Mouse (Mus musculus): ENCODE results near the gene Glud1.
"Not testable (repeated sequence)": the region's sequence is repeated elsewhere in the genome, so short reads cannot be mapped to it uniquely, and the experiment has no call there.

Glud1 gene

DNA sequence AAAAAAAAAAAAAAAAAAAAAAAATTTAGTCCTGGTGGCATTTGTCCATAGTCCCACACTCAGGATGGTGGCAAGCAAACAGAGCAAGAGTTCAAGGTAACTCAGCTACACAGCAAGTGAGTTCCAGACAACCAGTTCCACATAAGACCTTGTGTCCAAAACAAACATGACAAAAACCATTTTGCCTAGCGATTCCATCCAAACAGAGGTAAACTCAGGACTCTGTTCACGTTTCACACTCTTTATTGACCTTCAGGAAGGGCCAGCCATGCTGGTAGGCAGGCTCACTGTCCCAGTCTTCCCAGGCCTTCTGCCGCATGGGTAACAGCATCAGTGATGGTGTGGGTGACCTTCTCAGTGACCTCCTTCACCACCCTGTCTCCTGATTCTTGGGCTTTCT, 41.1 kb downstream of the Glud1 start:
- no peak for DNase-seq (ENCODE audit: extremely low spot score, low read depth, low spot score)

DNA sequence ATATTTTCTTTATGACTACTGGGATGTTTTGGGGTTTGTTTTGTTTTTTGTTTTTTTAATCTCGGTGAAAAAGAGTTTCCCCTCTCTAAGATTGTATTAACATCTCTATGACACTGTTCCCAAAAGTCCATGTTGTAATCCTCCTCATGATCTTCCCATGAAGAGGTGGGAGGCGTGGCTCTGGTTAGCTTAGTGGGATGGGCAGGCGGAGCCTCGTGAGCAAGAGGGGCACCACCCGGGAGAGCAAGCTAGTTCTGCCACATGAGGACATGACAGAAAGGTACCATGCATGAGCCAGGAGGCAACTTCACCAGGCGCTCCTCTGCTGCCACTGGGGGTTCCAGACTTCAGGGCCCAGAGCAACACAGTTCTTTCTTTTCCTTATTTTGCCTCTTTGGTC, 42.0 kb downstream of the Glud1 start:
- DNase-seq (ENCODE audit: extremely low spot score, low read depth, low spot score), result no peak

DNA sequence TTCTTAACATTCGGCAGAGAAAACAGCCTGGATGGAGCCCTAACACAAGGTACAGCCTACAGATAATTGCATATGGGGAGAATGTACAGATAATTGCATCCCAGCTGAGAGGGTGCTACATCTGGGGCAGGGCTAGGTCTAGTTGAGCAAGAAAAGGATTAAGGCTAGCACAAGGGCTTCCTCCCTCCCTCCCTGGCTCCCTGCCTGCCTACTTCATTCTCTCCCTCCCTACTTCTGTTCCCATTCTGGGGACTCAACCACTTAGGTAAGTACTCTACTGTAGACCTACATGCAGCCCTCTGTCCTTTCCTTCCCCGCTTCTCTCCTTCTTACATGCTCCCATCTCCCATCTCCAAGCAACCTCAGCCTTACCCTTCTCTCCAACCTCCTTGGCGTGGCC, 42.8 kb downstream of the Glud1 start:
- DNase-seq (ENCODE audit: extremely low spot score, low read depth, low spot score), result no peak

DNA sequence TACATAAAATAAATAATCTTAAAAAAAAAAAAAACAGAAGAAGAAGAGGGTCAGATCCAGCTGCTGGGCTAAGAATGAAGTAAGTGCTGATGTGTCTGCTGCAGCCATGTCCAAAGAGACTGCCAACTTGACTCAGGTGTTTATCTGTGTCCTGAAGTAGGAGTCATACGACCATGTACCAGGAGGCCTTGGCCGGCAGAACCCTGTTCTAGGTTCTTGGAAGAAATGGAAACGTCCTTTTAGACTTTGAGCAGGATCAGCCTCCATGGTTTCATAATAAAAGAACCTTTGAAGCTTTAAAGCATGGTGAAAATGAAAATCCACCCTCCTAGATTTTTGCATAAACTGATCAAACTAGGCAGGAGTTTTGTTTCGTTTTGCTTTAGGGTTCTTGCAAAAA, 43.9 kb downstream of the Glud1 start:
- DNase-seq (ENCODE audit: extremely low spot score, low read depth, low spot score), result no peak

DNA sequence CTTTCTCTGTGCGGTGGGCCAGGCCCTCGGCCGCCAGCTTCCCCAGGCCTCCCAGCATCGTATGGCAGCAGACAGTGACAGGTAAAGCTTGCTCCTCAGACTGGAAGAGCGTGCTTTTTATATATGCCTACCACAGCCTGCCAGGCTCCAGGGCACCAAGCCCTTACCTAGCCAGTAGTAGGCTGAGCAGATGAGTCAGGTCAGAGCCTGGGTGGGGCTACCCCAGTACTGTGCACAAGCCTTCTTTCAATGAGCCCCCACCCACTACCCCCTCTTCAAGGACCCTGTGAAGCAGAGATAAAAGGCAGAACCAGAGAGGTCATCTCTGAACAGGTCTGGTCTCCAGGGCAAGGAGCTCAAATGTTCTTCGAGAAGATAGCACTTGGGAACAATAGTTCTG, 44.8 kb downstream of the Glud1 start, which contains the start of gene Fam25c:
TSS of gene Fam25c (minus strand) at position 133 of the 400 bp plus-strand sequence.
- no peak for DNase-seq (ENCODE audit: extremely low spot score, low read depth, low spot score)

DNA sequence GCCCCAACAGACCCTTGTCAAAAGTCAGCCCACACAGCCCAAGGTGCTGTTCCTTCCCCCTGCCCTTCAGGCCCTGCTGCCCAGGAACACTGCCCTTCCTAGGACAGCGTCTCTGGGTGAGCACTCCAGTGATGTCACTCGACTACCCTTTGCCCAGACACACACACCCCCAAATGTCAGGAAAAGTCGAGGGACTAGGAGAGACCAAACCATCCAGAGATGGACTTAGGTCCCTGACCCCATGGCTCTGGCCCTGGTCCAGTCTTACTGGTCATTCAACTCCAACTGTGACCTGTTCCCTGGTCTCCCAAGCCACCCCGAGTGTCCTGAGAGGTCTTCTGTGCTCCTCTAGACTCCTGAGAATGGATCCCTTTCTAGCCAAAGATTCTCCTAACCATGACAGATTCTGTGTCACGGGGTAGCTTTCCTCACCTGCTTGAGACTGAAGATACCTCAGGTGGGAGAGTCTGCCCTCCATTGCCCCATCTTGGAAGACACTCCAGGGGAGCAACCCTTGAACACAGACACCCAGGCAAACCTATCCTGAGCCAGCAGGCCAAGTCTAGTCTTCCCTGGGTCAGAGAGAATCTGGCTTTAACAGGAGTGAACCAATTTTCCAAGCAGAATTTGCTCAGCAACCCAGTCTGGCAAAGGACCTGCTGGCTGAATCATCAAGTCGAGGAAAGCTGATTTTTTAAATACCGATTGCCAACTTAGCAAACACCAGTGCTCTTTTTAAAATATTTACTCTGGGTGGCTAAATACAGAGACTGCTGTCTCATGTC, 47.3 kb downstream of the Glud1 start:
- DNase-seq (ENCODE audit: extremely low spot score, low read depth, low spot score), result no peak

DNA sequence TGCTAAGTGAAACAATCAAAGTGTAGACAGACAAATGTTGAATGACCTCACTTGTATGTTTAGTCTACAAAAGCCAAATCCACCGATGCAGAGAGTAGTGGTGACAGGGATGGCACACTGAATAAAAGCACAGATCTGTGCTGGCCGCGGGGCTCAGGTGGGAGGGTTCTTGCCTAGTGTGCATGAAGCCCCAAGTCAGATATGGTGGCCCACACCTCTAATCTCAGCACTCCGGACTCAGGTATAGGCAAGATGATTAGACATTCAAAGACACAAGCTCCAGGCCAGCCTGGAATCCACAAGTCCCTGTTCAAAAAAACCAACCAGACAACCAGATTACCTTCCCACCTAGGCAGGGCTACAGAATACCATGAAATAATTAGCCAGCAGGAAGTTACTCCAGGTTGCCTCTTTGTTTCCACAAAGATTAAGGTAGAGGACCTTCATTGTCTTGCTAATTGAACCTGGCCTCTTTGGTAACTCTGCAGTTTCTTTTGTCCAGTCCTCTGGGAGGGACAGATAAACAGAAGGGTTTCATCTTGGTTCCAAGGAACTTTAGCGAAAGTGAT, 49.2 kb downstream of the Glud1 start:
- DNase-seq (ENCODE audit: extremely low spot score, low read depth, low spot score), result no peak

DNA sequence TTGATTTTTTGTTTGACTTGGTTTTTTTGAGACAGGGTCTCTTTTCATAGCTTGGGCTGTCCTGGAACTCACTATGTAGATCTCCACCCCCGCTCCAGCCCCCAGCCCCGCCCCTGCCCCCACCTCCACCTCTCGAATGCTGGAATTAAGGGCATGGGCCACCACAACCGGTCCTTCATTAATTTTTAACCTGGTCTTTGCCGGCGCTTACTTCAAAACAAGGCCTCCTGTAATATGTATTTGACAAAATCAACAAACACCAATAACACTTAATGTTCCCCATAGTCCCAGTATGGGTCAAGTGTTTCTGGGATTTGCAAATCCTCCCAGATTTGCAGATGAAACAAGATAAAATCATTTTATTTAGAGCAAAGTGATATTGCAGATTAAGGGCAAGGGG, 49.7 kb downstream of the Glud1 start:
- no peak for DNase-seq (ENCODE audit: extremely low spot score, low read depth, low spot score)

DNA sequence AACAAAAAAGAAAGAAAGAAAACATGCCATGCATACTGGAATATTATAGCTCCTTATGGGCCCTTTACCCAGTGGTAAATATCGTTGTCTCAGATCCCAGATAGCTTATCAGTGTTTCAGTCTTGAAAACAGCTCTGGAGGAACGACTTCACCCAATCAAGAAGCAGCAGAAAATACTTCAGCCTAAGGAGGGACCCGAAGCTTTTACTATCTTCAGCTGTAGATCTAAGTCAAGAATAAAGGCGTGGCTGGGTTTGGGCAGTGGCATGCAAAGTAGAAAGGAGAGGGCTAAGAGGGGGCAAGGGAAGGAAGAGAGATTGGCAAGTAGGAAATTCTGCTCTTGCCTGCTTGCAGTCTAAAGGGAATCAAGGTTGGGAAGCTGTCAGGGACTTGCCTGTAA, 51.6 kb downstream of the Glud1 start:
- DNase-seq (ENCODE audit: extremely low spot score, low read depth, low spot score), result no peak

DNA sequence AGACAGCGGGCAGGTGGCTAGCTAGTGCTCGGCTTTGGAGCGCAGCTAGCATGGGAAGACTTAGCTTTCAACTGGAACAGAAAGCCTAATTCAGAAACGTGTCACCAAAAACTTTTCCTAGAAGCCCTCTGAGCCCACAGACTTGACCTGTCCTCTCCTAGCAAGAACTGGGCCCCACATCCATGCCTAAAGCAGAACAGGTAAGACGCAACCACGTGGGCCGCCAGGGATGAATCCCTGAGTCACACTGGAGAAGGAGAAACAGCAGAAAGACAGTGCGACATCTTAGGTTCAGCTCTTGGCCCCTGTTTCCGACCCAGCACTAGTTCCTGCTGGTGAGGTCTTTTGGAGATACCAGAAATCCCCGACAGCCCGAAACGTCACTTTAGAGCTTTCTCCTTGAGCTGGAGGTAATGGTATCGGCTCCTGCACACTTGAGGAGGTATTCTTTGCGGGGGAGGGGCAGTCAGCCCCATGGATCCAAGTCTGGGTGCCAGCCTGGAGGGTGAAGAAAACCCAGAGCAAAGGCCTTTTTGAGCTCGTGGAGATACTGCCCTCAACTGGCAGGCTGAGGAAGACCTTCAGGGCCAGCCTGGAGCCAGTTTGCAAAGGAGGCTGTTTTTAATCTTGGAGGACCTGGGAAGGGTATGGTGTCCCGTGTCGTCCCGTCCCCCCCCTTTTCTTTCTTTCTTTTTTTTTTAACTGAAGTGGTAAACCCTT, 52.4 kb downstream of the Glud1 start:
- DNase-seq (ENCODE audit: extremely low spot score, low read depth, low spot score), result no peak

DNA sequence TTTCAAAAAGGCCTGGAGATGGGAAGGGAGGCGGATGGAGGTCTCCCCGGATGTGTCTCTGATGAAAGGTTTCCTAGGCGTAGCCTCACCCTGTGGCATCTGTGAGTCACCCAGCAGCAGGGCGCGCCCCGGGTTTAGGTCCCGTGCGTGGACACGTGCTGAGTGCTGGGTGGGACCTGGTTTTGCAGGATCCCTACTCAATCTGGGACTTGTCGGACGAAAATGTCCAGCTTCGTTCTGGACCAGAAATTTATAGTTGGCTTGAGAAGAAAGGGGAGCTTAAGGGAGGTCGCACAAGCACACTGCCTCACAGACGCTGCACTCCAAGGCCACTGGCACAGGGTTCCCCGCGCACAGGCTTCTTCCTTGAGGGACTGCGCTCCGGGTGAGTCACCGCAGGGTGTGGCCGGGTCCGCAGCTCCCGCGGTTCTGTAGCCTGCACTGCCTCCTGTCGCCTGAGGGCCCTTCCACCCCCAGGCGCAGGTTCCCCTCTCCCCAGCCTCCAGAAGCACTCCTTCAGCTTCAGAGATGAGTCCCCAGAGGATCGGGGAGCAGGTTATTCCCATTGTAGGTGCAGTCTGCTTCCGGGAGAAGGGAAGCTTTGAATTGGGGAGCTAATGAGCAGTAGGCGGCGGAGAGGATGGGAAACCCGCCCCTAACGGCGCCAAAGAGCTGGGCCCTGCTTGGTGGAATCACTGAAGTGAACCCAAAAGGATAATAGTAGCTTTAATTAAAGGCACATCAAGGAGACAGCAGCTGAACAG, 53.1 kb downstream of the Glud1 start:
- no peak for DNase-seq (ENCODE audit: extremely low spot score, low read depth, low spot score)

DNA sequence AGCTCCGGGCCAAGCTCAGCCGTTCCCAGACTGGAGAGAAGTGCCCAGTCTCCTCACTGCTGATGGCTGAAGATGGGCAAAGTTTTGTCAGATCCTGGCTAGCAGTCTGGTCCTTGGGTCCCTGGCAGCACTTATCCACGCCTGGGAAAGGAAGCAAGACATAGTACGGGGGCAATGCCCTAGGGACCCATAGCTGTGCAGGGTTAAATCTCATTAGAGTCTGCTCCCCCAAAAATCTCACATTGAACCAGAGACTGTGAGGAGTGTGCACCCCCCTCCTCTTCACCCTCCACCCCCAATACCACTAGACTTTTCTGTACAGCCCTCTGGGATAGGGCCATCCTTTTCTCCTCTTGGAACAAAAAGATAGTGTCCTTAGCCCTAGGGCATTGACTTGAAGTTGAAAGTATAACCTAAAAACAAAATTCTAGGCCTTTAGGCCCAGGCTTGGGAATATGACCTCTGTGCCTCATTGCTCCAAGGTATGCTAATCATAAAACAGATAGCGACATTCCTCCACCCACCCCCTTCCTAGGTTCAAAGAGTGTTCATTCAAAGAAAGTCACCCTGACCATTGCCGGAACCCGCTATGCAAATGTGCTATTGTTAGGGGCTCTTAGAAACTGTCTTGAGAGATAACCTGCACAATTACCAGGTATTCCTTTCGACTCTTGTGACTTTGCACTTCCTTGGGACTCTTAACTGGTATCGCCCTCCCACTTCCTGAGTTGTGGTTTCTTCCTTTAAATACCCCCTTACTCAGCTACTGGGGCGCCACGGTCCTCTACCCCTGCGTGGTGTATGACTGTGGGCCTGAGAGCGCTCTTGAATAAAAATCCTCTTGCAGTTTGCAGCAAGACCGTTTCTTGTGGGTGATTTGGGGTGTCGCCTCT, 54.0 kb downstream of the Glud1 start:
- not testable (repeated sequence) for DNase-seq (ENCODE audit: extremely low spot score, low read depth, low spot score)

DNA sequence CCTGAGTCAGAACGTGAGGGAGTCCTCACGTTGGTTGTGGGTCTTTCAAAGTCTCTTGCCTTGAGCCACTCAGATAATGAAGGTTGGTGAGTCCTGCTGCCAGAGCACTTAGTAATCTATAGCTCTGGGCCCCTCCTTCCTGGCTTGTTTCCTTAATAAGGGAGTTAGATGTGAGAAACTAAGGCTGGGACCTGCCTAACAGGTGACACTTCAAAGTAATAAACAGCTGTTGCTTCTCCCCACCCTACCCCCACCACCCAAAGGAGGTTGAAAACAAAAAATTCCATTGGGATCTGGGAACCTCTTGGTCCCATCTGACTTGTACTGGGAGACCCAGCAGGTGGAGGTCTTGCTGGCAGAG, 54.6 kb downstream of the Glud1 start:
- no peak for DNase-seq (ENCODE audit: extremely low spot score, low read depth, low spot score)

DNA sequence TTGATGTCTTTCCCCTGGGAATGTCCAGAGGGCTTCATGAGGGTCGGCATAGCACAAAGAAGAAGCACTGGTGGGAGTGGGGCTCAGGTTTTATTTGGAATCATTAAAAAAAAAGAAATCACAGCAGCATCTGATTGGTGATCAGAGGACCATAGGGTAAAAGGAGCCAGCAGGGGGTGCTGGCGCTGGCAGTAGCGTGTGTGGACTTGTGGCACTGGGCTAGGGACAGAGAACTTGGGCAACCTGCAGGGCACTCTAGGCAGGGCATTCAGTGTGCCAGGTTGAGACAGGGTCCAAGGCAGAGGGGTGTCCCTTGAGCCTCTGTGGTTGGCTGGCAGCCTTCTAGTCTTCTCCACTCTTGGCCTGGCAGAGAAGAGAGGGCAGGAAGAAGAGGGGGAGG, 59.7 kb downstream of the Glud1 start:
- no peak for DNase-seq (ENCODE audit: extremely low spot score, low read depth, low spot score)

DNA sequence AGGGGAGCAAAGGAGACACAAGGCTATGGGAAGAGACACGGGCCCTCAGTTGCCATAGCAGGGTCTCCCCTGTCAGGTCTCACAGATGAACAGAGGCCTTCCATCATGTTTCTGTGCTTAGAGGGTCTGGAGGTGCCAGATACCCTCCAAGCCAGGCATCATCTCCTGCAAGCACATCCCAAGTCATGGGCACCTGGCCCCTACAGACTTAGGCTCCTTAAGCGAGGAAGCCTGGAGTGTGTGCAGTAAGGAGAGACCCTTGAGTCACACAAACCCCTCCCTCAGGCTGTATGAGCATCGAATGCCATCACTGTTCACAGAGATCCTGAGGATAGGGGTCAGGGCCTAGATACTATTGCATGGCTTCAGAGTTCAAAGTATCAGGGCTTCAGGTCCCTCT, 60.4 kb downstream of the Glud1 start:
- no peak for DNase-seq (ENCODE audit: extremely low spot score, low read depth, low spot score)

DNA sequence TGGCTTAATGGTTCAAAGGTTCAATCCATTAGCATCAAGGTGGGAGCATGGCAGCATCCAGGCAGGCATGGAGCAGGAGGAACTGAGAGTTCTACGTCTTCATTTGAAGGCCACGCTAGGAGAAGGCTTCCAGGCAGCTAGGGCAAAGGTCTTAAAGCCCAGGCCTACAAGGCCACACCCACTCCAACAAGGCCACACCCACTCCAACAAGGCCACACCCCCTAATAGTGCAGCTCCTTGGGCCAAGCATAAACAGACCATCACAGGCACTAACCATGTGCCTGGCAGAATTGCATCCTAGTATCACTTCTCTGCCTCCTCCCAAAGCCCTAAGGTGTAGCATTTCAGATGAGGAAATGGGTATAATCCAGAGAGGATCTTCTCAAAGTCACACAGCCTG, 61.2 kb downstream of the Glud1 start:
- no peak for DNase-seq (ENCODE audit: extremely low spot score, low read depth, low spot score)

DNA sequence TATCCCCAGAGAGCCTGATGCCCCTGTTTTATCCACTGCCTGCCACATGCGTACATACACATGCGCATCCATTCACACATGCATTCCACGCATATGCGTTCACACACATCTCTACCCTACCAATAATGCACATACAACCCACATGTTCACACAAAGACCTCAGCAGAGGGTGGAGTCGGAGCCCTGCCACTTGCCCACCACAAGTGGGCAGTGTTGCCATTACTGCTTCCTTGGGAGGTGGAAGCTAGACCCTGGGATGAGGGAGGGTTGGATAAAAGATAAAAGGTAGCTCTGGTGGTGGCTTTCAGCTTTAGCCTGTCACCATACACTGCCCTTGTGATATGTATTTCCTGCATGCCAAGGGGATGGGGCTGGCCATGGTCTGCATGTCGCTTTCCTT, 62.1 kb downstream of the Glud1 start:
- DNase-seq (ENCODE audit: extremely low spot score, low read depth, low spot score), result no peak

DNA sequence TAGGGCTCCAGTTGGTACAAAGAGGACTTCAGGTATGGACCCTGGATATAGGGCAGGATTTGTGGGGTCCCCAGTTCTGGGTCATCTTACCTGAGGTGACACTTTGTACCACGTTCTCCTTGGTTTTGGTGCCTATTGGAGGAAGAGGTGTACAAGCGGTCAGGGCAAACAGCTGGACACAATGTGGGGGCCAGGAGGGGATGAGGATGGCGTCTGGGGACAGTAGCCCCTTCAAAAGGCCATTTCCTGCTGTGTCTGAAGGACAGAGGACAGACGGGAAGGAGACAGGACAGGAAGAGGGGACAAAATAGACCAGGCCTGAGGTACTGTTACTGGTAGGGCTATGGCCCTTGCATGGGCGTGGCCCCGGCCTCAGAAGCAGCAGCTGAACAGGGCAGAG, 63.1 kb downstream of the Glud1 start:
- DNase-seq (ENCODE audit: extremely low spot score, low read depth, low spot score), result no peak

DNA sequence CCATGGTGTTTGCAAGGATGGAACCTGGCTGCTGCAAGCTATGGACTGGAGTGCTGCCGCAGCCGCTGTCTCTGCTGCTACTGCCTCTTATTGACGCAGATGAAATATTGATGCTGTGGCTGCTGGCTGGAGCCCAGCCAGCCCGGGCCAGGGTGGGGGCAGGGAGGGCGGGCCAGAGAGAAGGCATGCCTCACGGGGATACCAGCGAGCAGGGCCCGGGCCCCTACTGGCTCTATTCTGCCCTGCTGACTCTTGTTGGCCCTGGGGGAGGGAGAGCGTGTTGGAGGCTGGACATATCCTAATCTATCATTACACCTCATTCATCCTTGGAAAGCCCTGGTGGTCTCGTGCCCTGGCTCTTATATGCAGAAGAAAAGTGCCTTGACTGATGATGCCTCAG, 64.0 kb downstream of the Glud1 start, which contains the start of gene Sncg:
TSS of gene Sncg (minus strand) at position 213 of the 400 bp plus-strand sequence.
- DNase-seq (ENCODE audit: extremely low spot score, low read depth, low spot score), result no peak

DNA sequence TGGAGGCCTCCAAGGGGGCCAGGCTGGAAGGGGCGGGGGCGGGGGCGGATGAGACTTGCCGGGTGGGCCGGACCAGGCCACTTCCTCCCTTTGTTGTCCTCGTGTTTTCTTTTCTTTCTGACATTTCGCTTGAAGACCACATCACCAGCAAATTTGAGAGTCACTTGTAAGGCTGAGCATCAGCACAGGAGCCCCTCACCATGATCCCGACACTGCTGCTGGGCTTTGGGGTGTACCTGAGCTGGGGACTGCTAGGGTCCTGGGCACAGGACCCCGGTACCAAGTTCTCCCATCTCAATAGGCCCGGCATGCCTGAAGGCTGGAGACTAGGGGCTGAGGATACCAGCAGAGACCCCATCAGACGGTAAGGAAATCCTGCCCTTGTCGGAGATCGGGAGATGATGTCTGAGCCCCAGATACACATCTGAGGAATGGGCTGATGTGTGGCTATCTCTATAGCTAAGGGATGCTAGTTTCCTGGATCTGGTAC, 64.9 kb downstream of the Glud1 start, which contains the start of gene Mmrn2:
TSS of gene Mmrn2 (plus strand) at position 51 of the 490 bp plus-strand sequence.
- no peak for DNase-seq (ENCODE audit: extremely low spot score, low read depth, low spot score)

Measured in hindlimb bud, embryonic 11.5 days (tissue).